Mouse (Mus musculus): ENCODE measurements around the gene Lgi1.

Lgi1 gene

GRCm38 (mm10) chr19:38263829-38264504 is 369 bp upstream of the Lgi1 start:
- DNase-seq (ENCODE audit: low spot score in 2 of 2), result peak; percentile 56 to 66

DNA sequence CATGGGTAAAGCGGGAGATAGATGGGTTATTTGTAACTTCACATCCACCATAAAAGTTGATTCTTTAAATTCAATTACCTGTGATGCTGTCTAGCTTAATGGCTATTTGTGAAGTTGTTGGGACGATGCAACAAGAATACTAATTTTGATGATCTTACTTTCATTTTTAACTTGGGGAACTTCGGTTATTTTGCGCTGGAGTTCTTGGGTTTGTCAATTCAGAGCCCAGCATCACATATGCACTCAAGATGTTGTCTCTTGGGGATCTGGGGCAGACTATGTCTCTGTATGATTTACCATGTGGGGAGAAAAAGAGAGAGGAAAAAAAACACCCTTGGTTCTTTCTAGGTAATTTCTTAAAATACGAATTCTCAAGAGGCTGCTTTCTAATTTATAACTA is 1.4 kb downstream of the Lgi1 start:
- no peak for DNase-seq (ENCODE audit: low spot score in 2 of 2)

DNA sequence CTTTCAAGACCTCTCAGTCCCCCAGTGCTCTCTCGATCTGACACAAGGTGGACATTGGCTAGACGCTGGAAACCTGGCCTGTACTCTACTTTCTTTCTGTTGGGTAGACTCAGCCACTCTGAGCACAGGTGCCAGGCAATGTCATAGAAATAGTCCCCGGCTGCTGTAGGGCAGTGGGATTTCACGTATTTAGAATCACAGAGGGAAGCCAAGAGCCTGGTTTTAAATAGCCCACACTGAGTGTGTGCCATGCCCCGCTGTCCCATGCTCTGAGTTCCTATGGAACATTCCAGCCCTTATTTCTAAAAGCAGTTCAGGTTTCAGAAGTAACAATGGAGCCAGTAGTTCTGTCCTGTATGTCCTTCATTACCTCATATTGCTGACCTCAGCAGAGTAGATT is 3.1 kb downstream of the Lgi1 start:
- no peak for DNase-seq (ENCODE audit: low spot score in 2 of 2)

DNA sequence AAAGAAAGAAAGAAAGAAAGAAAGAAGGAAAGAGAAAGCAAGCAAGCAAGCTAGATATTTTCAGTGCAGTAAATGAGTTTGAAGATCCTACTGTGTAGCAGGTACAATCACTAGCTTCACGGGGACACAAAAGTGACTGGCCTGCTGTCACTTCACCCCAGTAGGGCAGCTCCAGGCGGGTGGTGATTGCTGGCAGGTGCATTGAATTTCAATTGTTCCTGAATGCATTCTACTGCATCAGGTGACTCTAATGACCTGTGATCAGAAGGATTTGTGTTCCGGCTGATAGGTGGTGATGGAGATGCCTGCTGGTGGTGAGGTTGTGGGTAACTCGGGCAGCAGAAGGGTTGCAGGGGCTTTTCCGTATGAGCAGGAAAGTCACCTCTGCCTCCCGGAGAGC is 6.7 kb downstream of the Lgi1 start:
- no peak for DNase-seq (ENCODE audit: low spot score in 2 of 2)

GRCm38 (mm10) chr19:38273820-38274219 is 9.5 kb downstream of the Lgi1 start:
- DNase-seq (ENCODE audit: low spot score in 2 of 2), result no peak

- DNase-seq (ENCODE audit: low spot score in 2 of 2), result no peak
These were observed 10.5 kb downstream of the Lgi1 start for GRCm38 (mm10) chr19:38274747-38275421.

DNA sequence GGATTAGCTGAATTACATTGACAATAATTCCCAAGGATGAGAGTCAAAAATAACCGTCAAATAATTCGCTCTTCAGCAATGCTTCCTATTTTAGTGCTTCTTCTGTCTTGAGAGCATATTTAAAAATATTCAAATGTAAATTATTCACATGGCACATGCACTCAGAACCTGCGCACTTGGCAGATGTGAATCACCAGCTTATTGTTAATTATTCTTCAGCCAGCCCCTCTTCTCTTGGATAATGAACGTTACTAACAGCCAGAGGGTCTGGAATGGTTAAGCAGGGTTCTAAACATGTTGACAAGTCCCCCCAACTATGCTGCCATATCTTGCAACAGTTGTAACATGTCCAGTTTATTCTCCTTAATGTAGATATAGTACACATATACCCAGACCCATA is 11.9 kb downstream of the Lgi1 start:
- no peak for DNase-seq (ENCODE audit: low spot score in 2 of 2)

GRCm38 (mm10) chr19:38280242-38280641 is 15.9 kb downstream of the Lgi1 start:
- no peak for DNase-seq (ENCODE audit: low spot score in 2 of 2)

DNA sequence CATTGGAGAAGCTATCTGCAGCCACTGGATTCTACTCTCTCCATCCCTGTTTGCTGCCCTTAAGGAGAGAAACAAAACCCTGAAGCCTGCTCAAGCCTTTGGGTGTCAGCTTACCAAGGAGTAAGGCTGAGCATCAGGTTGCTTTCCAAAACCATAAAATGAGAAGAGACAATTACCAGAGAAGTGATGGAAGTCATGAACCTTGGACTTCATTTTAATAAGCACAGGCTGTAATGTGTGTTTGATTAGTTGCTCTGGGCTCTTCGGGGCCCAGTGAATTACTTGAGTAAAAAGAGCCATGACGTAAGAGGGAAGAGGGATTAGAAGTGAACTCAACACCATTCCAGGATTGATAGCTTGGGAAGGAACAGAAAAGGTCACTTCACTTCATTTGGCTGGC is 18.1 kb downstream of the Lgi1 start:
- DNase-seq (ENCODE audit: low spot score in 2 of 2), result no peak

- no peak for DNase-seq (ENCODE audit: low spot score in 2 of 2)
These were observed 24.2 kb downstream of the Lgi1 start for GRCm38 (mm10) chr19:38288556-38288955.

DNA sequence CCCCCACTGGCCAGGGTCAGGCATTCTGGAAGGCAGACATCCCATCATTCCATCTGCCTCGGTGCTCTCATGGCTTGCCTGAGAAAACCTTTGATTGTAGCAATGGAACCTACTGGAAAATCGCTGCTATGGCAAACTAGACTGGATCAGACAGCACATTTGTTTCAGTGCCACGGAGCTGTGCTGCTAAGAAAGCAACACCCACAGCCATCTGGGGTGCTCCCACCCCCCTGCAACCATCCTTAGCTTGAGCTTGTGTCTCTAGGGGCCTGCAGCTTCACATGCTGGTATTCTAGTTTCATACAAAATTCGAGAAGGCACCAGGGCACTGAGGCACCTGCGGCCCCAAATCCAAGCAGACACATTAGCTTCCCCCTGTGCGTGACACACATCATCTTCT is 27.1 kb downstream of the Lgi1 start:
- DNase-seq (ENCODE audit: low spot score in 2 of 2), result peak in 1 of 2 experiments; percentile 36

DNA sequence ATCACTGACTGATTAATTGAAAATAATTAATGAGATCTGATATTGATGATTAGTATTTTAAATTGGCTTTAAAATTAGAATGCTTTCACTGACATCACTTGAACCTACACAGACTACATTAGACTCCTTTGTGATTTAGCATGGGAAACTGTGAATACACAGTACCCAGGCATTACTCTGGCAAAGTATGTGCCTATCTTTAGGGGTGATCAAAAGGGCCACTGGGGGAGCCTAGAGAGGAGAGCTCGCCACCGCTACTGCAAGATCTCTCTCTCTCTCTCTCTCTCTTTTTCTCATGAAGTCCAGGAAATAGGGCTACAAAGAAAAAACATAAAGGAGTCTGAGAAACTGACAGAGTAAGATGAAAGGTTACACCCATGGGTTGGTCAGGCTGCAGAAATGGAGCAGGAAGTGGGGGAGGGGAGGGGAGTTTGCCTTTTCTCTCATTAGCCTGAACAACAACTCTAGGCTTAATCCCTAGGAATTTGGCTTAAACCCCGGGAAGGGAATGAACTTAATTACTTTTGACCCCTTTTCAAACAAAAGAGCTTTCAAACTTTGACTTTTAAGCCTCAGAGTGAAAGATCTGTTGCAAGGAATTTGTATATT is 33.8 kb downstream of the Lgi1 start:
- no peak for DNase-seq (ENCODE audit: low spot score in 2 of 2)

DNA sequence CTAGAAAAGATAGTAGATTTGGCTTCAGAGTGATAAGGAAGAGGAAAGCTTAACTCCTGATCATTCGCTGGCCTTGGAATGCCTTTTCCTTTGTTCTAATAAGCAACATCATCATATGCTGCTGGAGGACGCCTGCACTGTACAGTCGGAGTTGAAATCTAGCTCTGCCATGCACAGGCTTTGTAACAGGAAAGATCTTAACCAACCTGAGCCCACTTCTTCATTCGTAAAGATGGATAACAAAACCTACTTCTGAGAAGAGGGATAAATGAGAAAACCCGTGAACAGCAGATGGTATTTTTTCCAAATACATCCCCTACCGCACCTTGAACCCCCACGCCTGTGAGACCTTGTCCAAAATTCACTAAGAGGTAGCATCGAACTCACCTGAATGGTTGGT is 43.8 kb downstream of the Lgi1 start:
- no peak for DNase-seq (ENCODE audit: low spot score in 2 of 2)

GRCm38 (mm10) chr19:38315099-38315498 is 50.8 kb downstream of the Lgi1 start:
- no peak for DNase-seq (ENCODE audit: low spot score in 2 of 2)

DNA sequence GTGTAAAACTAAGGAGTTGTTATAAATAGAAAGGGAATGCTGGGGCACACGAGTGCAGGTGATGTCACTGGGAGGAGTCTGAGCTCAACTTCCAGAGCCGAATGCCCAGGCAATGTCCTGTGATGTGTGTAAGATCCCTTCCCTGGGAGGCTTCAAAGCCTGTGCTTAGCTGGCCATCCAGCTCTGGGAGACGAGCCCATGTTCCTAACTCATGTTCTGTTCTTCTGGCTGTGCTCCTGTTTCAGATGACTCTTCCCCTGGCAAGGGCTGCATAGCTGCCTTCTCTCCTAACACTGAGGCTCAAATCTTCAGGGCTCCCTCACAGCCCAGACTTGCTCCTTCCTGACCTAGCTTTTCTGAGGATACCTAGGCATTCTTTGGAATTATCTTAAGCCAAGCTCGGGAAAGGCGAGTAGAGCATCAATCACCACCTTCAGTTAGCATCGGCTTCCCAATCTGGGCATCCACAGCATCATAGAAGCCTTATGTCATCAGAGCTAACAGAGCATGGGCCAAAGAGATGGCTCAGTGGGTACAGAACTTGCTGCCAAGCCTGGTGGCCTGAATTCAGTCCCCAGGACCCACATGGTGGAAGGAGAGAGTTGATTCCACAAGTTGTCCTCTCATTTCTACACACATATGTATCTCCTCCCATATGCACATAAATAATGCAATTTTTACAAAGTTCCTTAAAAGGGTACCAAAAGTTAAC is 52.4 kb downstream of the Lgi1 start:
- DNase-seq (ENCODE audit: low spot score in 2 of 2), result no peak

DNA sequence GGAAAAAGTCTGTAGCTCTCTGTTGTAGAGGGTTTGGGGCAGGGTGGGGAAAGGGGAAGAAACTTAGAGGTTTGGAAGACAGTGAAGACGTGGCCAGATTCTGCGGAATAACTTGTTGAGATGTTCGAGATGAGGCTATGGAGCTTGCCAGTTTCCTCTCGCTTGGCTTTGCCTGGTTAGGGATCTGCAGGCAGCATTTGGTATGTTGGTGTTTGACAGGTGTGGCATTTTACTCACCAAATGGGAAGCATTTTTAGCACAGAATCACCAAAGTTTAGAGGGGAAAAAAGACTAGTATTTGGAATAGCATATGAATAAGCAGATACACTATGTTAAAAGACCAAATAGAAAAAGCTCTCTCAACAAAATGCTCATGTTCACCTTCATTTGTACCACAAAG is 54.0 kb downstream of the Lgi1 start:
- DNase-seq (ENCODE audit: low spot score in 2 of 2), result no peak

GRCm38 (mm10) chr19:38319168-38319567 is 54.8 kb downstream of the Lgi1 start:
- no peak for DNase-seq (ENCODE audit: low spot score in 2 of 2)

GRCm38 (mm10) chr19:38320651-38321188 is 56.4 kb downstream of the Lgi1 start:
- DNase-seq (ENCODE audit: low spot score in 2 of 2), result no peak

GRCm38 (mm10) chr19:38323726-38324125 is 59.4 kb downstream of the Lgi1 start:
- no peak for DNase-seq (ENCODE audit: low spot score in 2 of 2)

- no peak for DNase-seq (ENCODE audit: low spot score in 2 of 2)
These were observed 60.1 kb downstream of the Lgi1 start for GRCm38 (mm10) chr19:38324147-38325028.

DNA sequence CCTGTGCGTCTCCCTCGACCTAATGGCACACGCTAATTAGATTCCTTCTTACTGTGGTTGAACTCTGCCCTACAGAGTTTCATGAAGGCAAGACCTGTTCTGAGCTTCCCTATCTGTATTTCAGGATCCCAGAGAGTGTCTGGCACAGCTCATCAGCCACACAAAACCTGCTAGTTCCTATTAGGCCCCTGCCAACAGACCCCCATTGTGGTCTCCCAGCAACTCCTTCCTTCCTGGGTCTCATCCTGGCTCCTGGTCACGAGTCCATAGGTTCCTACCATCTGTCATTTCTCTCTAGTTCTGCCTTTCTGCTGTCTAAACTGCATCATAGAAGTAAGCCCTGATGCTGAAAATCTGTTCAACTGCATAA is 60.7 kb downstream of the Lgi1 start:
- no peak for DNase-seq (ENCODE audit: low spot score in 2 of 2)

Data from frontal cortex, postnatal 25 days (tissue).